8 mouse cellular contexts compared by ENCODE assay signal in genomic region chr4:53632011-53632349, GRCm38 (mm10). TPM values are rescaled to one million over a fixed set of nuclear protein-coding genes. Genes with fewer than 3 reads are reported as not detected.
DNase-seq lines count a peak whose midpoint lies in the region; ATAC-seq and TF ChIP-seq lines count a peak whose summit lies in the region.

No protein-coding gene starts in this region.

- H3K9ac ChIP-seq in heart, embryonic 12.5 days = peak overlapping the region; percentile 87
- peak overlapping the region; percentile 91 for H3K9ac ChIP-seq in ES-Bruce4 (ENCODE audit: low read depth, poor library complexity, severe bottlenecking)
- H3K9ac ChIP-seq in hindbrain, embryonic 12.5 days = peak overlapping the region; percentile 93

- H3K36me3 ChIP-seq in heart, embryonic 12.5 days = no peaks in the 10 kb centered on the region
- no peaks in the 10 kb centered on the region for H3K36me3 ChIP-seq in ES-Bruce4 (ENCODE audit: control insufficient read depth, insufficient read depth, low read length, poor library complexity, severe bottlenecking)
- no peaks in the 10 kb centered on the region for H3K36me3 ChIP-seq in hindbrain, embryonic 12.5 days

- H3K9me3 ChIP-seq in heart, embryonic 12.5 days (replicated peaks) = no peaks in the 10 kb centered on the region
- no peaks in the 10 kb centered on the region for H3K9me3 ChIP-seq in ES-Bruce4 (replicated peaks; ENCODE audit: control insufficient read depth, insufficient read depth, low read length, poor library complexity, severe bottlenecking)
- H3K9me3 ChIP-seq in hindbrain, embryonic 12.5 days (replicated peaks) = no peaks in the 10 kb centered on the region

- H3K27ac ChIP-seq in heart, embryonic 12.5 days (ENCODE audit: poor library complexity, severe bottlenecking) = no peak overlapping the region
- H3K27ac ChIP-seq in ES-Bruce4 (ENCODE audit: insufficient read depth, low read length) = no peak overlapping the region
- peak overlapping the region; percentile 93 for H3K27ac ChIP-seq in hindbrain, embryonic 12.5 days

- no peaks in the 10 kb centered on the region; the same call in 1 of the 2 replicates for H3K4me1 ChIP-seq in heart, embryonic 12.5 days (replicated peaks)
- H3K4me1 ChIP-seq in ES-Bruce4 (ENCODE audit: control insufficient read depth, insufficient read depth, low read length) = no peaks in the 10 kb centered on the region
- H3K4me1 ChIP-seq in hindbrain, embryonic 12.5 days = peaks cover 33% of the 10 kb centered on the region

- H3K27me3 ChIP-seq in heart, embryonic 12.5 days (replicated peaks) = no peaks in the 10 kb centered on the region
- no peaks in the 10 kb centered on the region for H3K27me3 ChIP-seq in ES-Bruce4 (ENCODE audit: control insufficient read depth, insufficient read depth, low read length, poor library complexity, severe bottlenecking)
- no peaks in the 10 kb centered on the region for H3K27me3 ChIP-seq in hindbrain, embryonic 12.5 days

- no peak for TF ChIP-seq CTCF in ES-Bruce4 (IDR thresholded peaks at IDR 0.05; ENCODE audit: low read depth, low read length)

- H3K4me2 ChIP-seq in heart, embryonic 12.5 days = peak overlapping the region; percentile 75
- peak overlapping the region; percentile 65 for H3K4me2 ChIP-seq in hindbrain, embryonic 12.5 days (replicated peaks)

- no peak for DNase-seq in heart, postnatal 25 days (ENCODE audit: low spot score)
- DNase-seq in adrenal gland, postnatal 25 days = no peak
- no peak for DNase-seq in adrenal gland, adult 2 months
- no peak for DNase-seq in embryo, embryonic 10 days (ENCODE audit: low spot score)

- no peak for ATAC-seq in heart, embryonic 12.5 days (ENCODE audit: insufficient number of reproducible peaks, low FRiP score)
- ATAC-seq in hindbrain, embryonic 12.5 days (ENCODE audit: low FRiP score) = no peak
- ATAC-seq in megakaryocyte progenitor cell, adult 5-6 weeks (replicated peaks; ENCODE audit: poor library complexity) = peak; percentile 19; the same call in 1 of the 2 replicates

- WGBS in heart, embryonic 12.5 days = 3% methylated on average over 5 of the region's 5 CpGs
- WGBS in hindbrain, embryonic 12.5 days = 1% methylated on average over 5 of the region's 5 CpGs

- TF ChIP-seq POLR2A in ES-Bruce4 (IDR thresholded peaks at IDR 0.05; ENCODE audit: insufficient read depth, low read length) = no peak

- H3K4me3 ChIP-seq in heart, embryonic 12.5 days = peak overlapping the region; percentile 88
- H3K4me3 ChIP-seq in ES-Bruce4 (ENCODE audit: low read depth, low read length) = peak overlapping the region; percentile 75
- peak overlapping the region; percentile 88 for H3K4me3 ChIP-seq in hindbrain, embryonic 12.5 days

- TF ChIP-seq EP300 in ES-Bruce4 (IDR thresholded peaks at IDR 0.05; ENCODE audit: insufficient read depth, low read depth, low read length) = no peak

- intact Hi-C loops in heart, postnatal 25 days (cut with DNase I) = no loop called here

RNA-seq across cellular contexts. Expression of gene Fsd1l, which starts 0.7 kb away (rescaled TPM):
- 10.6 and 11.1 TPM in 2 replicates for polyA plus RNA-seq in heart, embryonic 12.5 days (2016; fragmentation: Nextera tagmentation; extraction: Ambion mirVana)
- 10 to 100 TPM; 46.3 to 46.8 TPM for total RNA-seq in heart, postnatal 25 days (2021)
- polyA plus RNA-seq in ES-Bruce4 (2011; ENCODE audit: insufficient read depth, insufficient read length, low read depth, missing spikeins) = 7.5 and 9.2 TPM in 2 replicates
- polyA plus RNA-seq in hindbrain, embryonic 12.5 days (2016; fragmentation: Nextera tagmentation; extraction: Ambion mirVana) = 29.9 and 34.0 TPM in 2 replicates
- 1.9 and 2.0 TPM in 2 replicates for total RNA-seq in megakaryocyte progenitor cell, adult 5-6 weeks (2015)
- 2.9 and 3.8 TPM in 2 replicates for total RNA-seq in megakaryocyte progenitor cell, adult 5-6 weeks (2017)
- total RNA-seq in adrenal gland, postnatal 25 days (2021) = 7.1 and 10.2 TPM in 2 replicates
- total RNA-seq in adrenal gland, adult 2 months (2021) = 1 to 10 TPM; 6.9 to 7.3 TPM
- polyA plus RNA-seq in adrenal gland, adult 2 months (2012; rRNA removed) = 0.12 TPM in 2 replicates
